Mouse (Mus musculus): ENCODE data around the gene Tmem39b.

The Tmem39b gene

DNA sequence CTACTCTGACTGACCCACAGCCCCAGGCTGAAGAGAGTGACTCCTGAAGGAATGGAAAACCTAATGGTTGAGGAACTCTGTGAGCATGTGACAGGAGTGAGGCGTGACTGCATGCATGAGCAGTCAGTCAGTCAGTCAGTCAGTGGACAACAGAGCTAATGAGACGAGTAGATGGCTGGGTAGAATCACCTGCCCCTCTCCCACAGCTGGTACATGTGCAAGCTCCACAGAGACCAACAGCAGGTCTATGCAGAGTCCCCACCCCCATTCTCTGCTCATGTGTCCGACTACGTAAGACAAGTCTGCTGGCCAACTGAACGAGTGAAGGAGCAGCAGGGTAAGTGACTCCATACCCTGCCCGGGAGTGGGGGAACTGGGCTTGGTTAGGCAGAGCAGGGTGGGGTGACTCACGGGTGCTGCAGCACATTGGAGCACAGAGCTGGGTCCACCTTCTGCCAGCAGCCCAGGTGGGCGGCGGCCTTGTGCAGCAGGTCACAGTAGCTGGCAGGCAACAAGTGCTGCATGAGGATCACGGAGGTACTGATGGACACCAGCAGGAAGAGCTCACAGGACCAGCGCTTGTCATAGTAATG is 12.6 kb downstream of the Tmem39b start:
- DNase-seq (ENCODE audit: low spot score): peak; percentile 30

DNA sequence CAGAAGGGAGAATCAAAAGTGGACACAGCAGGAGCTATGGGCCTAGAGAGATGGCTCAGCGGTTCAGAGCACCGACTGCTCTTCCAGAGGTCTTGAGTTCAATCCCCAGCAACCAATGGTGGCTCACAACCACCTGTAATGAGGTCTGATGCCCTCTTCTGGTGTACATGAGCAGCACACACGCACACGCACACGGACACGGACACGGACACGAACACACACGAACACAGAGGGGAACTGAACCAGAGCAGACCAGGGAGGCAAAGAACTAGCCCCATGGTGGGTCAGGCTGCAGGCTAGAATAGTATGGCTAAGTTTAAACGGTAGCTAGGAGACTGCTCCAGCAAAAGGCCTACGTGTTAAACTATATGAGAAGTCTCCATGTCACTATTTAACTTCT is 14.8 kb downstream of the Tmem39b start:
- no peak for DNase-seq (ENCODE audit: low spot score)

DNA sequence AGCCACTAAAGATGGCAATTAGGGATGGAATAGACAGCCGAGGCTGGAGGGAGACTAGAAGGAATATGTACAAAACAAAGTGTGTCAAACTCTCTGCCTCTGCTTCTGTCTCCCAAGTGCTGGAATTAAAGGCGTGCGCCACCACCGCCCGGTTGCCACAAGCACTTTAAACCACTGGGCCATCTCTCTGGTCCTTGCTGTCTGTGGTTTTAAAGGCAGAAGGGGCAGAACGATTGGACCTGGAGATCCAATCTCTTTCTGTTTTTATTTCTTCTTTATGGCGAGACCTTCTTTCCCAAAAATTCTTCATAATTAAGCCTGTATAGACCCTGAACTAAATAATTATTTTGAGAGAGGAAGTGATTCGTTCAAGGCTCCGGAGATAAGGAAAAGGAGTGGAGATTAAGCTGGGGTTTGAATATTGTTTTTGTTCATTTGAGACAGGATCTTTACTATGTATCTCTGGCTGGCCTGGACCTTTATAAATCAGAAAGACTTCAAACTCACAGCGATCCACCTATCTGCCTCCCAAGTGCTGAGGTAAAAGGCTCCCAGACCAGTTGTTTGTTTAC is 23.7 kb downstream of the Tmem39b start:
- DNase-seq (ENCODE audit: low spot score): no peak

DNA sequence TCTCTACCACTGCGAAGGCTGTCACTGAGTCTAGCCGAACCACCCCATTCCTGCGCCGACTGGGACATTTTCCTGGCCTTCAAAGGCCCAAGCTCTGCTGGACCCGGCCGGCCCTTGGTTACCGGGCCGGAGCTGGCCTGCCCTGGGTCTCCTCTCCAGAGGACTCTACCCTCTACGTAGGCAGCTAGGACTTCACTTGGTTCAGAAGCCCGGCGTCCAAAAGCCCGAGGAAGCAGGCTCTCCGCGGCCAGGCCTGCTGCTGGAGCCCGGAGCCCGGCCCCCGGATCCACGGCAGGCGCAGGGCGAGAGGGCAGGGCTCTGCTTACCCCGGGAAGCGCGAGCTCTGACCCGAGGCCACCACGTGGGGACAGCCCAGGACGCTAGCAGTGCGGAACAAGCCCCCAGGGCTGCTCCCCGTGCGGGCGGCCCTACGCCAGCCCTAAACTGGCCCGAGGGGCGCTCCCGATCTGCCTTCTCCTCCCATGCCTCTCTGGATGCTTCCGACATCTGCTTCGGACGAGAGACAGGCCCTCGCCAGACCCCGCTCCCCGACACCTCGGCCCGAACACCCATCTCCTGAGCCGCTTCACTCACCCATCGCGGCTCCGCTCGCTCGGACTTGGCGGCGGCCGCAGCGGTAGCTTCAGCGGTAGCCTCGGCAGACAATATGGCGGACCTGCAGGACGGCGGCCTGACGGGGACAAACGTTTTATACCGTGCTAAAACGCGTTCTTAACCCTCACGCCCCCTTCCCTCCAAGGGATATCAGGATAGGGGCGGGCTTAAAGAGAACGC is 24.4 kb downstream of the Tmem39b start, which contains the start of gene Kpna6:
Kpna6 (minus strand) TSS at position 685 of the 795 bp plus-strand sequence.
- DNase-seq (ENCODE audit: low spot score): peak; percentile 89

DNA sequence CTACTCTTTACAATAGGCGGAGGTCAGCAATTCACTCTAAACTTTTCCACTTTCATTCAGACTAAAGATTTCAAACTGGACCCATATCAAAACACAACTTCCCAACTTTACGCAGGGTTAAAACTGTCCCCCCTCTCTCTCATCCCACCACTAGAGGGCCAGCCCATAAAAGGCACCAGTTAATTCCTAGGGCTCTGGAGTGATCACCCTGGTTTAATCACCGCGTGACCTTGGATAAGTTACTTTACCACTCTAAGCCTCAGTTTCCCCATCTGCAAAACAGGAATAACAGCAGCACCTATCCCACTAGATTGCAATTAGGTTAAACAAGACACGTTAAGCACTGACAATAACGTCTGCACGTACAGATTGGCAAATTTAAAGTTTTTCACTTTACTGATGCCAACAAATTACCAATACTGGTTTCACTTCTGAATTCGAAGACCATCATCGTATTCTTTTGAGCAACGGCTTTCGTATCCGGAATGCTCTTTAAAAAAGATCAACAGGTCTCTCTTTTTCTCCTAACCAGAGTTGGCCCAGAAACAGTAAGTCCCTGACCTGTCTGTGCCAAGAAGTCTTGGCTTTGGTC is 25.1 kb downstream of the Tmem39b start:
- peak; percentile 66 for DNase-seq (ENCODE audit: low spot score)

DNA sequence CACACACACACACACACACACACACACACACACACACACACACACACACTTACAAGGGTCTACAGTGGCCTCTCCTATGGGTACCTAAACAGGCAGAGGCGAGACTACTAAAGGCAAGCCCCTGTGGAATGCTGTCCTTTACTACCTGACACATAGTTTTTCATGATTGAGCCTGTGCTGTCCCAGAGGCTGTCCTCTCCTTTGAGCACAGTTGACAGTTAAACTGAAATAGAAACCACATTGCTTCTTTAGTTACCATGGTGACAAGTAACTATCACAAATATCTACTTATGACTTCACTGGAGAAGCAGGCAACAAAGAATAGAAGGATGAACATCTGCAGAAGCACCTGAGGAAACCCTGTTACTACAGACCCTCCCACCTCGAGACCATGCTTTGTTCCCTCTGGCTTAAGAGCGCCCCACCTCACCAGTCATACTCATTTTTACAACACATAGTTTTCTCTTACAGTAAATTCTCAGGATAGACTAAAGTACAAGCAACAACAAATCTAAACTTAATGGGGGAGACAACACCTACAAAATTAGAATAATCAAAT is 34.3 kb downstream of the Tmem39b start:
- DNase-seq (ENCODE audit: low spot score): peak; percentile 44

DNA sequence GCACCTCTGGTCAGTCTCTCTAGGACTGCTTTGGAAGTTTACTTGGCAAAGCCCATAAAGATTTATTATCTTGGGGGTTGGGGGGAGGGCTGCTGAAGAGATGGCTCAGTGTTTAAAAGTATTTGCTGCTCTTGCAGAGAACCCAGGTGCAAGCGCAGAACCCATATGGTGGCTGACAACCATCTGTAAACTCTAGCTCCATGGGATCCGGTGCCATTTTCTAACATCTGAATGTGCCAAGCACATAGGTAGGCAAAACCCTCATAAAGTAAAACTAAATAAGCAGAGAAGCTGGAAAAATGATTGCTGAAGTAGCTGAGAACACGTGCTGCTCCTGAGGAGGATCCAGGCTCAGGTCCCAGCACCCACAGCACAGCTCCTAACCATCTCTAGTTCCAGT is 35.1 kb downstream of the Tmem39b start:
- DNase-seq (ENCODE audit: low spot score): no peak

DNA sequence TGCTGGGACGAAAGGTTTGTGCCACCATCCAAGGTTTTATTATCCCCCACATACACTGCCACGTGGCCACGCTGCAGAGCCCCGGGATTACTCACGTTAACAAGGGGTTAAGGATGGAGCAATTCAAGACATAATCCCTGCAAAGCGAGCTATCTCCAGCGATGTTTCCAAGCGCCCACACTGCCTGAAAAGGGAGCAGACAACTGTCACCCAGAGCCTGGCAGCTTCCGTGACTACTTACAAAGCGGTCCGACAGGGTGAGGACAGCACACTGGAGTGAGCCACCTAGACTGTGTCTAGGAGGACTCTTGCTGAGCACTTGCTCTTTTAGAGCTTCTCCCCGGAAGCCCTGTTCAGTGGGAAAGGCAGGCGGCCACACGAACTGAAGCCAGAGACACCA is 41.9 kb downstream of the Tmem39b start:
- DNase-seq (ENCODE audit: low spot score): no peak

DNA sequence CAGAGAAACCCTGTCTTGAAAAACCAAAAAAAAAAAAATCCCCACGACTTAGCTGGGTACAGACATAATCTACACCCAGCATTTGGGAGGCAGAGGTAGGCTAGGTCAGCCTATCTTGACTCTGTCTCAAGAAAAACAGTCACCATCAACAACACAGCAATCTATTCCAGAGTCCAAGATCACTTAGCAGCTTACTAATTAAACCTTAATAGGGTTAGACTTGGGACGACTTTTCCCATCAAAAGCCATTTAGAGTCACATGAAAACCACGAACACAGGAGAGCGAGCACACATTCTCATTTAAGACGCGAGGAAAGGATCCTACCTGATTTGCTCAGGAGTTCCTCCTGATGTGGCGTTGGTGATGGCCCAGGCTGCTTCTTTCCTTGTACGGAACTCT is 46.3 kb downstream of the Tmem39b start:
- DNase-seq (ENCODE audit: low spot score): no peak

DNA sequence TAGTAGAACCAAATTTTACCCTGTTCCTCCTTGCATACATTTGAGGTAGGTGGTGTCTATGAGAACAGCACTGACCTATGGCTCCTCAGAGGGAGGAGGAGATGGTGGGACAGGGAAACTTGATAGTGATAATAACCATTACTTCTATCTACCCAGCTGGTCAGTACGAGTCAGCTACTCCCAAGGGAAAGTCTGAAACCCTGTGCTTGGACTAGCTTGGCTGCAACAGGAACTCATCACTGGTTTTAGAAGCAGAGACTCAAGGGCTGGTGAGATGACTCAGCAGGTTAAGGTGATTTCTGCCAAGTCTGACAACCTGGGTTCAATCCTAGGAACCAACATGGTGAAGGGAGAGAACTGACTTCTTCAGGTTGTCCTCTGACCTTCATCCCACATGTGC is 48.0 kb downstream of the Tmem39b start:
- no peak for DNase-seq (ENCODE audit: low spot score)

DNA sequence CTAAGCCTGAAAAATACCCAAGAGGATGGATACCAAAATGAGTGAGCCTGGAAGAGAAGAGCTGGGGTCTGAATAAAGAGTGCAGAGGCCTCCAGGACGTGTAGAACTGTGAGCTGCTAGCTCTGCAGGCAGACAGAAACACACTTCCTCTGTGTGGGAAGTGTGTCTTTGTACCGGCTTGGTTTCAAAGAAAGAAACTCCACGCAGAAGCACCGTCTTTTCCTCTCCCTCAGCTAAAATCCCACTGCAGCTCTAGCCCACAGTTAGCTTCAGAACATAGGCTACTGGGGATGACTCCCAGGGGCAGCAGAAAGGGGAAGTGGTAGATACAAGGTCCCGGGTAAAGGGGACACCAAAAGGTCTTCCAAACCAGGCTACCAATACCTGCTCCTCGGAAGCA is 51.4 kb downstream of the Tmem39b start:
- no peak for DNase-seq (ENCODE audit: low spot score)

DNA sequence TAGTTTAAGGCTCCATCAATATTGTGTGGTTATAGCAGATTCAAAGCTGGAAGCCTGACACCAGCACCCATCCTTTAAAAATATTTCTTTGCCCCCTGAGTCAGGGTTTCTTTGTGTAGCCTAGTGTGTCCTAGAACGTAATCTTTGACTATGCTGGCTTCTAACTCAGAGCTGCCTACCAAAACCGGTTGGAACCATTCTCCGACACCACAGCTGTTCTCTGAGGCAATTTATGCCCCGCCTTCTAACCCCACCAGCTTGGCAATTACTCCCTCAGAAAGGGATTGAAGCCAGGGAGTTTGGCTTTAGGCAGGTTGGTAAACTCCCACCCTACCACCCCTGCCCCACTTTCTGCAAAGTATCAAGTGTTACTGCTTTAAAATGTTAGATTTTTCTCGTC is 54.9 kb downstream of the Tmem39b start:
- no peak for DNase-seq (ENCODE audit: low spot score)

DNA sequence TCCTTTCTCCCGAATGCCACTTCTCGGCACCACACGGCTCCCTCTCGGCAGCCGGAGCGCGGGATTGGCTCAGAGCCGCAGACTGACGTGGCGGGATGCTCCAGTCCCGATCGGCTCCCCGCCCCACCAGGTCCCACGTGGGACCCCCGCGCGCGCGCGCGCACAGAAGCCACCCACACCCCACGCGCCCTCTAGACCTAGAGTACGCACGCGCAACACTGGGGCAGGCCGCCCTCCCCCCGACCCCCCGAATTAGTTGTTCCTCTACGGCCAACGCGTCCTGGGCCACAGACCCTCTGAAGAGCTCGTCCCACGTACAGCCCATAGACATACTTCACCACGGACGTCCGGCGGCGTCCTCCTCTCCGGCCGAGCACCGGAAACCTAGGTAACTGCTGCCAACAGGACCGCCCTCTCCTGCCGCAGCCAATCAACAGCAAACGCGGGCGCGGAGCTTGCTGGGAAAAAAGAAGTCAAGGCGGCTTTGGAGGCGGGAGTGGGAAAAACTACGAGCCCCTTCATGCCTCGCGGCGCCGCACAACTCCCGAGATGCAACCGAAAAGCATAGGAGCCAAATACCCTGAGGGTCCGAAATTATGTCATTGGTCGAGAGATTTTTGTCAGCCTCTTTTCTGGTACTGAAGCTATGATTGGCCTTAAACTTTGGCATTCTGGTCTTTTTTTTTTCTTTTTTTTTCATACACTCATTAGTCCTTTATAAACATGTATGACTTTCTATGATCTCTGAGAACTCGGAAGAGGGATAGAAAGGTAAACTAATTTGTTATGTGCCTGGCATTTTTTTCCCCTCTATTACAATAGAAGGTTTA is 55.8 kb downstream of the Tmem39b start, which contains the start of gene Txlna:
Txlna (minus strand) TSS at position 428 of the 830 bp plus-strand sequence.
- peak; percentile 95 for DNase-seq (ENCODE audit: low spot score)

DNA sequence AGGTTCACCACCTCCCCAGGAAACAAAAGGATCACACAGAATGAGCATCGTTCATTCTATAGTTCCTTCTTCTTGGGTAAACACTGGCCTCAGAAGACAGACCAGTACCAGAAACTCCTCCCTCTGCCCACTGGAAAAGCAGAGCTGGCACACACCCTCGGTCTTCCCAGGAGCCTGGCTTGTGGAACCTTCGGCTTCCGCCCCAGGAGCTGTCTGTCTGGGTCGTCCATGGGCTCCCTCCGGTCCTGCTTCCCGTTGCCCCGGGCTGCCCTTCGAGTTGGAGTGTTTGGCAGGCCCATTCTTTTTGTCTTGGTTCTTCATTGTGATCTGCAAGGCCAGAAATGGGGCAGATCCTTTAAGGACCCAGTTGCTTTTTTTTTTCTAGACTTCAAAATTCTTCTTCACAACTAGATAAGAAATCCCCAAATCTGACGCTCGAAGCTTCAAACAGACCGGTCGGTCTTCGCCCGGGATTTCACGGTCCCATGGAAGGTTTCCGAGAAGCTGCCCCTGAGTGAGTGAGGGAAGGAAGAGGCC is 56.5 kb downstream of the Tmem39b start:
- DNase-seq (ENCODE audit: low spot score): peak; percentile 49

DNA sequence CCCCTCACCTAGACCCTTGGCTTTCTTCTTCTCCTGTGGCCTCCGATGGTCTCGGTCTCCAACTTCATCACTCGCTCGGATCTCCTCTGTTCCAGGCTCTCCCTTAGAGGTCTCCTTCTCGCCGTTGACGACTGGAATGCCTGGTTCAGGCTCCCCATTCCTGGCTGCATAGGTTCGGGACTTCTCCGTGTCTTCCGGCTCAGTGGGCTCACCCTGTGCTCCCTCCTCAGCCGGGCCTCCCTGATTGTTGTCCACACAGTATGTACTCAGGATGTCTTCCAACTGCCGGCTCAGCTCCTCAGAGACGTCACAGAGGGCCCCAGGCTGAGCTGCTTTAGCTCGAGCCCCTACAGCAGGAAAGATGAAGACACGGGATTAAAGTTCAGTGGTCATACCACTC is 57.4 kb downstream of the Tmem39b start:
- DNase-seq (ENCODE audit: low spot score): no peak

DNA sequence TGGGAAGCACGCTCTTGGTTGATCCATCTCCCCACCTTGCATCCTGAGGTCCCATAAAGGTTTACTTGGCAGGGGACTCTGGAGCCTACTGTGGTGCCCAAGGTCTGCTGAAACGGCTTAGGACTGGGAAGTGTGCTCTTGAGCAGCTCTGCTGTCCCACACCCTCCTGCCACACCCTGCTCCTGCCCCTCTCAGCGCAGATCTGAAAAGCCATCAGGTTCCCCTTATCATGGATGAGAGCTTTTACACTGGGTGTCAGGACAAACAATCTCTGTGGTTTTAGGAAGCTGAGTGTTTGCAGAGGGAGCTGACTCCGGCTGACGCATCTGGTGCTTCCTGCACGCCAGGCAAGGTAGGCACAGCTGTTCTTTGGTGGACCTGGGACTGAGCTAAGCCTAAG is 62.8 kb downstream of the Tmem39b start:
- DNase-seq (ENCODE audit: low spot score): no peak

DNA sequence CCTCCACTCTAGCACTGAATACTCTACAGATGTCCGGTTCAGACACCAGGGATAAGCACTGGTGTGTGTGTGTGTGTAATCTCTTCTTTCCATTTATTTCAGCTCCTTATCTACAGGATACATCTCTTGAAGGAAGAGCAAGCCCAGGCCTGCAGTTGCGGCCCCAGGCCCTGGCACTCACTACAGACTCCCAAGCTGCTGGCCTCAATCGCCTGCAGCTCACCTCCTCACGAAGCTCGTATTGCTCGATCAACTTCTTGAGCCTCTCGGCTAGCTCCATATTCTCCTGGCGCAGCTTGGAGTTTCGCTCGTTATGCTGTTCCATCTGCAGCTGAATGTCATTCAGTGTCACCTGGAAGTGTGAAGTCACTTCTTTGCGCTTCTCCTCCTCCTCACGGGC is 64.8 kb downstream of the Tmem39b start:
- no peak for DNase-seq (ENCODE audit: low spot score)

DNA sequence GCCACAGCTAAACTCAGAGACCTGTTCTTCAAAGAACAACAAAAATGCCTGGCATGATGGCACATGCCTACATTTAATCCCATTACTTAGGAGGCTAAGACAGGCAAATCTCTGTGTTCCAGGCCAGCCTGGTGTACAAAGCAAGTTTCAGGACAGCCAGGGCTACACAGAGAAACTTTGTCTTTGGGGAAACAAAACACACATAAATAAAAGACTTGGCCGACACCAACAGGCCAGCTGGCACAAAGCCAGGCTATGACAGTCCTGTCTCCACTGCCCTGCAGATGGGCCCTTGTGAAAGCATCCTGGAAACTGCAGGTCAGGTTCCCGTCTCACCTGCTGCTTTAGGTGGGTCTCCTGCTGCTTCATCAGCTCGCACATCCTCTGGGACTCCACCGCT is 65.7 kb downstream of the Tmem39b start:
- peak; percentile 59 for DNase-seq (ENCODE audit: low spot score)
